In the genomic region with DNA sequence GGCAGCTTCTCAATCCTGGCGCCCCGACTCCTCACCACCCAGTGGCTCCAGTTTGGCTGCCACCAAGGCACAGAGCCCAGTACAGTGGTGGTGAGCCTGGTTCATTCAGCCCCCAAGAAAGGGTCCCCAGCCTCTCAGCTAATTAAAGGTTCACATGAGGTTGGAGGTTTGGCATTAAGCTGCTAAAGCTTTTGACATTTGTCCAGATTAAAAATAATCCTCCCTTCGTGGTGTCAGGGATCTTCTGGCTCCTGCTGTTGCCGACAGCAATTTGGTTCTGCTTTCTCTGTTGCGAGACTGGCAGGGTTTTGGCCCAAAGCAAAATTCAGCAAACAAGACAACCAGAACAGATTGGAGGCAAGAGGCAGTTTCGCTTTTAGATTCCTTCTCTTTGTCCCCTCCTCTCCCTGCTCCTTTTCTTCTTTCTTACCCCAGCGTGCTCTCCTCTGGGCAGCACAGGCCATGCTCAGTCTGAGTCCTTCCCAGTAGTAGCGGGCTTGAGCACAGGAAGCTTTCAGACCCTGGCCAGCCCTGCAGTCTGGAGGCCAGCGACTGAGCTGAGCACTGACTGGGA, we compare ENCODE assay signal across 8 mouse cellular contexts.
DNase-seq lines count a peak whose midpoint lies in the region; ATAC-seq and TF ChIP-seq lines count a peak whose summit lies in the region.
"Had no signal": no experiment of that assay in that cellular context is flagged by ENCODE, and none has a peak within 500 bp of the region (broad histone marks: within the 10 kb centered on the region; RNA-seq: fewer than 3 reads in every experiment).

No protein-coding gene starts in this region.

- no peak overlapping the region for H3K4me2 ChIP-seq in lung, embryonic 16.5 days (ENCODE audit: low read depth, low read length)
- H3K4me2 ChIP-seq: heart, embryonic 13.5 days had no signal

- DNase-seq in lung, adult 2 months, result no peak
- DNase-seq in cerebellum, postnatal 14 days, result peak; percentile 51 to 68
- peak; percentile 28 to 30 for DNase-seq in heart, postnatal 10 days
- peak; percentile 26 for DNase-seq in retina, embryonic 14.5 days (ENCODE audit: low spot score)
- no peak for DNase-seq in right cerebral cortex, postnatal 4 days
- DNase-seq in urinary bladder, postnatal 36 days (ENCODE audit: low spot score in 2 of 2), result no peak

- peaks cover 5% of the 10 kb centered on the region for H3K4me1 ChIP-seq in lung, embryonic 16.5 days (replicated peaks; ENCODE audit: control insufficient read depth, insufficient read depth, low read length)
- no peaks in the 10 kb centered on the region for H3K4me1 ChIP-seq in lung, adult 2 months (ENCODE audit: control insufficient read depth, insufficient read depth, low read length)

- no peak overlapping the region for H3K4me3 ChIP-seq in lung, embryonic 16.5 days (ENCODE audit: low read length)
- H3K4me3 ChIP-seq in lung, adult 2 months (replicated peaks; ENCODE audit: extremely low read depth, low read depth, low read length), result no peak overlapping the region
- H3K4me3 ChIP-seq: heart, embryonic 13.5 days had no signal

- intact Hi-C loops in heart, postnatal 10 days (cut with DNase I), result no loop called here

- no peaks in the 10 kb centered on the region for H3K9me3 ChIP-seq in lung, embryonic 16.5 days (ENCODE audit: control insufficient read depth, low read length)
- H3K9me3 ChIP-seq: heart, embryonic 13.5 days had no signal

- no peak for TF ChIP-seq CTCF in lung, adult 2 months (IDR thresholded peaks at IDR 0.05; ENCODE audit: insufficient read depth, low read length)

- WGBS in lung, embryonic 16.5 days, result 57% methylated on average over 9 of the region's 9 CpGs
- 54% methylated on average over 9 of the region's 9 CpGs for WGBS in lung, adult 2 months

- no peak overlapping the region for H3K9ac ChIP-seq in lung, embryonic 16.5 days (ENCODE audit: low read length)
- H3K9ac ChIP-seq: heart, embryonic 13.5 days had no signal

- ATAC-seq in lung, embryonic 16.5 days (ENCODE audit: low read depth), result 0 out of 2 replicates have a peak, but pooled peaks have one; percentile 49

- H3K27me3 ChIP-seq in lung, embryonic 16.5 days (ENCODE audit: control insufficient read depth, insufficient read depth, low read depth, low read length), result no peaks in the 10 kb centered on the region
- H3K27me3 ChIP-seq: heart, embryonic 13.5 days had no signal

- H3K36me3 ChIP-seq in lung, embryonic 16.5 days (ENCODE audit: control insufficient read depth, insufficient read depth, low read length), result no peaks in the 10 kb centered on the region
- H3K36me3 ChIP-seq: heart, embryonic 13.5 days had no signal

- no peak overlapping the region for H3K27ac ChIP-seq in lung, embryonic 16.5 days (ENCODE audit: low read length)
- H3K27ac ChIP-seq: heart, embryonic 13.5 days had no signal

- TF ChIP-seq POLR2A in lung, adult 2 months (IDR thresholded peaks at IDR 0.05; ENCODE audit: borderline replicate concordance, extremely low read depth, low read depth, low read length), result no peak

Comparison
In these comparisons a context has a peak if more than half of its experiments do, and no peak if none do; other contexts are left out.
1. DNase-seq: peak in cerebellum, postnatal 14 days (2 of 2), heart, postnatal 10 days (2 of 2) and retina, embryonic 14.5 days (single experiment); none in lung, adult 2 months (single experiment), right cerebral cortex, postnatal 4 days (single experiment) and urinary bladder, postnatal 36 days (0 of 2).